Mouse (Mus musculus) cerebellum, adult 2 months (tissue): ENCODE measurements at regions not wholly inside any gene's neighbourhood (a gene's known extent, or its start where the extent isn't known, plus 50 kb on each side); places are given as distances from the start of the nearest gene placed in this dataset.

Source experiments
- CTCF ChIP-seq: fragments of 200-500 bp; IDR thresholded peaks from 2 replicates; pipeline ENCODE4 v1.5.1; 2011; ENCODE audit warnings: low read depth, mild to moderate bottlenecking, control low read depth, low read length, moderate library complexity, borderline replicate concordance; ENCODE audit not compliant: insufficient read depth
- POLR2A ChIP-seq: fragments of 200-500 bp; IDR thresholded peaks from 2 replicates; pipeline ENCODE4 v1.6.1; 2011; ENCODE audit warnings: low read length, control low read depth, borderline replicate concordance; ENCODE audit not compliant: insufficient read depth

DNA sequence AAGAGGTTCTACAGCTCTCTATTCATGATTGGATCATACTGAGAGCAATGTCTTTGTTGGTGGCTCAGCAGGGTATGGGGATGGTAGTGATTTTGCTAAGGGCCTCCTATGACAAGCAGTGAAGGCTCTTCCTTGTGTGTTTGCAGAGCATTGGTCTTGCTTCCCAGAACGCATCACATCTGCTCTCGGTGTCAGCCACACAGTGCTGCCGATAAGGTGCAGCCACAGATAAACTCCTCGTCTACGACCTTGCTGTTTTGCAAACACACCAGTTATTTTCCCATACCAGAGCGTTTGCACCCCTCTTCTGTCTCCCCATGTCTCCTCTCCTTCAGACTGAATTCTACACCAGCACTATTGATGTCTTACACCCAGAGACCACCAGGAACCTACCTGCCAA lies 68.4 kb upstream of the Thpo start:
- TF ChIP-seq POLR2A, result no peak
- no peak for TF ChIP-seq CTCF
